Mouse (Mus musculus) urinary bladder, postnatal 36 days (tissue): Measurements from ENCODE around the gene Nxpe2.
A peak's percentile ranks its signal among the peaks of the same experiment; 100 is the strongest.

Source experiments
- DNase-seq, 2 experiments: peaks; one replicate each; pipeline ENCODE4 v3.0.0; 2022; ENCODE audit warnings: low spot score in 2 of 2, mixed read lengths in 1 of 2

Nxpe2 gene

GRCm38 (mm10) chr9:48353148-48353698, at the start of gene Nxpe2:
TSS of gene Nxpe2 (minus strand) at chr9:48353454.
- no peak for DNase-seq

GRCm38 (mm10) chr9:48389983-48390382, 36.7 kb upstream of the Nxpe2 start:
- DNase-seq: no peak

GRCm38 (mm10) chr9:48388451-48388850, 35.2 kb upstream of the Nxpe2 start:
- DNase-seq: no peak

- no peak for DNase-seq
These were observed 21.1 kb upstream of the Nxpe2 start for GRCm38 (mm10) chr9:48374357-48374756.

GRCm38 (mm10) chr9:48373232-48373878, 20.1 kb upstream of the Nxpe2 start:
- DNase-seq: no peak

- no peak for DNase-seq
These were observed 9.5 kb upstream of the Nxpe2 start for GRCm38 (mm10) chr9:48362743-48363142.

- DNase-seq: no peak
These were observed 8.8 kb upstream of the Nxpe2 start for GRCm38 (mm10) chr9:48361815-48362631.

GRCm38 (mm10) chr9:48360826-48361225, 7.6 kb upstream of the Nxpe2 start:
- DNase-seq: no peak

GRCm38 (mm10) chr9:48357097-48357496, 3.8 kb upstream of the Nxpe2 start:
- DNase-seq: no peak

- DNase-seq: peak; percentile 61 to 75
These were observed 1.5 kb upstream of the Nxpe2 start for GRCm38 (mm10) chr9:48354793-48355192.

- no peak for DNase-seq
These were observed 868 bp upstream of the Nxpe2 start for GRCm38 (mm10) chr9:48354122-48354521.

GRCm38 (mm10) chr9:48345866-48346265, 7.4 kb downstream of the Nxpe2 start:
- no peak for DNase-seq

- DNase-seq: no peak
These were observed 7.8 kb downstream of the Nxpe2 start for GRCm38 (mm10) chr9:48345456-48345855.

- no peak for DNase-seq
These were observed 12.4 kb downstream of the Nxpe2 start for GRCm38 (mm10) chr9:48340708-48341380.

- DNase-seq: no peak
These were observed 13.7 kb downstream of the Nxpe2 start for GRCm38 (mm10) chr9:48339563-48339962.

- DNase-seq: no peak
These were observed 14.3 kb downstream of the Nxpe2 start for GRCm38 (mm10) chr9:48338783-48339455.

GRCm38 (mm10) chr9:48329597-48329996, 23.7 kb downstream of the Nxpe2 start:
- no peak for DNase-seq

- DNase-seq: no peak
These were observed 26.9 kb downstream of the Nxpe2 start for GRCm38 (mm10) chr9:48326338-48326737.

GRCm38 (mm10) chr9:48315825-48316224, 37.4 kb downstream of the Nxpe2 start:
- DNase-seq: peak in 1 of 2 experiments; percentile 35

GRCm38 (mm10) chr9:48314194-48314593, 39.1 kb downstream of the Nxpe2 start:
- DNase-seq: no peak

GRCm38 (mm10) chr9:48311241-48311640, 42.0 kb downstream of the Nxpe2 start:
- no peak for DNase-seq

GRCm38 (mm10) chr9:48303564-48303963, 49.7 kb downstream of the Nxpe2 start:
- DNase-seq: peak in 1 of 2 experiments; percentile 4
